Mouse (Mus musculus) left cerebral cortex, postnatal 14 days (tissue): ENCODE data around the gene Zdhhc1. TPM values are rescaled to one million over a fixed set of nuclear protein-coding genes. Genes with fewer than 3 reads are reported as not detected.

Experiments
- DNase-seq, 2 experiments: peaks; one replicate each; pipeline ENCODE4 v3.0.0; 2021 to 2022; ENCODE audit warnings: low spot score in 2 of 2, mixed read lengths in 1 of 2
- intact Hi-C: fragments of 180-260 bp; cut with DNase I; formaldehyde crosslinking; loops from one replicate; pipeline ENCODE4 v1.15.1; 2025
- total RNA-seq, 2 experiments: library from RNA; stranded (reverse); gene quantifications; 2 replicates each; pipeline ENCODE4 v1.2.3; 2021

The Zdhhc1 gene
- total RNA-seq, 2 experiments from 2014 or later: 26.8 to 27.5 TPM

DNA sequence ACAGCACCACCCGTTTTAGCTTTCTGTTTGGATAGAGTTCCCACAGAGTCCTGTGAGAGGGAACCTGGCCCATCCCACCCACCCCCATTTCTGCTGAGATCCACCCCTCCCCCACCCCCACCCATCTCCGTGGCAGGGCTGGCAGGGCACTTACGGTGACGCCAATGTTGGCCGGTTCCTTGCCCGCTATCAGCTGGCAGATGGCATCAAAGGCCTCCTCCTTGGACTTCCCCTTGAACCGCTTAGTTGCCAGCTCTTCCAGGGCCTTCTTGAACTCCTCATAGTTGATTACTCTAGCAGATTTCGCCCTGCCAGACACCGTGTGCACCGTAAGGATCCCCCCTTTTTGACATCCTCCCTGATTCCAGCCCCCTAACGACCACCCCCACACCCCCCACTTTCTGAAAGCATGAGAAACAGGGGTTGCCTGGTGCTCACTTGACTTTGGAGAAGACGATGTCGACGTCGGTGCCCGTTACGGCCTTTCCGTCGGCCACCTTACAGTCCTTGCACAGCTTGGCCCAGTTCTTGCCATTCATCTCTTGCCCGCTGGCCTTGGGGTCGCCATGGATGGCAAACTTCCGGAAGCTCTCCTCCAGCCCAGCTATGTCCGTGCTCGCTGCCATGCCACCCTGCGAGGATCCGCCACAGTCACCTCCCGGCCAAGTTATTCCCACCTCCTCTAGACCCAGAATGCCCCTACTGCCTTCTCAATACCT is 28.5 kb downstream of the Zdhhc1 start:
- intact Hi-C loops: no loop called here
- no peak for DNase-seq

DNA sequence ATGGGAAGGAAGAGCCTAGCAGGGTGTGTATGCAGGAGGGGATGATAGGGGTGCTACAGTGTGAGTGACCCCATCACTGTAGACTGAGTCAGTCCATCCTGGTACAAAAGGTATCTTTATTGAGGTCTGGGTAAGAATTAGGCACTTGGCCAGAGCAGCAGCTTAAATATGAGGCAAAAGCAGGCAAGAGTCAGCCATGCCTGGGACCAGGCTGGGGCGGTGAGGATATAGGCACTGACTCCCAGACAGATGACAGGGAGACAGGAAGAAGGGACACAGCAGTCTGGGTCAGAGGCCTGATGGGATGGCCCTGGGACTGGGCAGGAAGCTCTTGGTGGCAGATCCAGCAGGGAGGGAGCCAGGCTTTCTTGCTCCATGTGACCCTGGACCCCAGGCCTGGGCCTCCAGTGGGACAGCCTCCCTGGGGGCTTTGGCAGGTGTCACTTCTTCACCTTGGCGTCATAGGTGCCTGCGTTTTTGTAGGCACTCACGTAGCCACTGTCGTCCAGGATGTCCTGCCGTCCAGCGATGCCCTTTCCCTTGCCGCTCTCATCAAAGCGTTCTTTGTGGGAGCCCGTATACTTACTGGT is 29.2 kb downstream of the Zdhhc1 start:
- DNase-seq: no peak
- intact Hi-C loops: no loop called here

DNA sequence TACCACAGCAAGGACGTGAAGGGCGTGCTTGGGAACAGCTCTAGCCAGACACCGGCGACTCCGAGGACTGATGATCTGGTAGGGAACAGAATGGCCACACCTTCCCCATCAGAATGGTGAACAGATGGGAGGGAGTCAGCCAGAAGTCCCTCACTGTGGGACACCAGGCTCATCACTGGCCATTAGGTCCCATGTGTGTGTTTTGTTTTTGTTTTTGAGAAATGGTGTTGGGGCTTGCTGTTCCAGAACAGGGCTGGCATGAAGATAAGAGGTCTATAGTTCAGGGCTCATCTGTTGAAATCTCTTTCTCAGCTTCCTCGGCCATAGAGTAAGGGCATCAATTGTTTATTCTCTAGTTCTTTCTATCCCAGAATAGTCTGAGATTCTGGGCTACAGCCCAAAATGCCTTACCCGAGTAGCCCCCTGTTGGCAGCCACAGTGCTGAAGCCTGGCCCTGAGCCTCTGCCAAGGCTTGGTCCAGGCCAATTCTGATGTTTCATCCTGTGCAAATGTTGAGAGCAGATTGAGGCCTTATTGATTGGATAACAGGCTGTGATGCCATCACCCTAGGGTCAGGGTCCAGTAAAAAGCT is 29.9 kb downstream of the Zdhhc1 start:
- DNase-seq: peak; percentile 57 to 64
- intact Hi-C loops: no loop called here

DNA sequence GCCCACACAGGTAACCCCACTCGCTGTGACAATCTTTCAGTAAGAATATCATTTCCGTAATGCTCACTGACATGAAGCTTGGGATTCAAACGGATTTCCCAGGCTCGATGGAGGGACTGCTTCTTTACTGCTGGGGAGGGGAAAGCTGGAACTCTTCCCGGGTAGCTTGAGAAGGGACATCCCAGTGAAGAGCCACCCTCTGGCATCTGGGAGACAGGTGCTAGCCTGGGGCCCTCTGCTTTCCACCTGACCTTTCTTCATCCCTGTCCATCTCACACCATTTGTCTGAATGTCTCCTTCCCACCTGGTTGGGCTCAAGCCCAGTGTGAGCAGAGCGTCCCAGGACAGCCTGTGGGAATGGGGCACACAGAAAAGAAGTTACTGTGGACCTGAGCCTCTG is 30.5 kb downstream of the Zdhhc1 start:
- intact Hi-C loops: no loop called here
- DNase-seq: no peak

DNA sequence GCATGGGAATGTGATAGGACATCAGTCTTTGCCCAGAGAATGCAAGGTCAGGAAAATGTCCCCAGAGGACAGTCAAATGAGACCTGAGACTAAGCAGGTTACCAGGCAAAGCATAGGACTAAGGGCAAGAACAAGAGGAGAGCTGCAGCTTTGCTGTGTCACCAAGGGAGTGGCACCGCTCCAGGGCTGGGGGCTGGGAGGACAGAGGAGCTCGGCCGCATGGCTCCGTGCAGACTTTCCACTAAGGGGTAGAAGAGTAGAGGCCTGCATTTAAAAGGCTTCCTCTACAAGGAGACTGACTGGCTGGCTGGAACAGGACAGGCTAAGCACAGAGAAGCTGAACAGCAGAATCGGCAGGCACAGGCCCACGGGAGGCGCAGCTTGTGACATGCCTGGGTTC is 32.1 kb downstream of the Zdhhc1 start:
- intact Hi-C loops: no loop called here
- DNase-seq: no peak

DNA sequence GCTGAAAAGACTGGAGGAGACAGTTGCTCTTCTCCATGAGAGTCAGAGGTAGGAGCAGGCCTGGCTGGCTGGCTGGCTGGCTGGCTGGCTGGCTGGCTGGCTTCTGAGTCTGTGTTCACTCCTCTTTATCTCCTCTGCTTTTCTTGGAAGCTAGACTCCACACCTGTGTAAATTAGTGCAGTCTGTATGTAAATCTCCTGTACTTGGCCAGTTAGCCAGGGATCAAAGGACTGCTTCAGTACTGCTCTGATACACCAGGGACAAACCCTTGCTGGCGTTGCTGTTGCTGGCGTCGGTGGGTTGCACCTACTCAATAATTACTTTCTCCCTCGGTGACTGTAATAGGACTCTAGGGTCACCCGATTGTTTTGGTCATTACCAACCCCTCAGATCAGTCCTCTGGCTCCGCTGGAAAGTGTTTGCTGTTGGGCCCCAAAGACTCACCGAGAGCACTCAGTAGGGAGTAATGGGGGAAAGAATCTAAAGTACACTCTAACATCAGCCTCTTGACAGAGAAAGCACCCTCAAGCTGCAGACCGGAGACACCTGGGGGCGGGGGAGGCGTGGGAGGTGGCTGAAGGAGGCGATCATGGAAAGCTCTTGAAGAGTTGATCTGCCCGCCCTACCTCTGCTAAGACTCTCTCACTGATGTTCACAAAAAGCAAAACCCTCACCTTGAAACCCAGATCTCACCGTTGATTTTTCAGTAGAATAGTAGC is 35.5 kb downstream of the Zdhhc1 start:
- intact Hi-C loops: no loop called here
- DNase-seq: no peak

DNA sequence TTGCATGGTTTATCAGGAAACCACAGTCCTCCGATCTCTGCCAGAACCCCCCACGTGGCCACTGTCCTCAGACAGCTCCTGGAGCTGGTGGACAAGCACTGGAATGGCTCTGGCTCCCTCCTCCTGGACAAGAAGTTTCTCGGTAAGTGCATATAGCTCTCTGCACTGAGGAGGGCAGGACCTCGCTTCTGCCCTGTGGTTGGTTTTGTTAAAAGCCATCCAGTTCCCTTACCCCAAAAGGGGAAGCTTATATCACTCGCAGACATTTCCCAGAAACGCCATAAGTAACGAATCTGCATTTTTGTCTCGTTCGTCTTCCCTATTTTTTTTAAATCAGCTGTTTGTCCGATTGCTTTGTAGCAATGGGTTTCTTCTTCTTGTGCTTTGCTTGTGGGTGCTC is 41.5 kb downstream of the Zdhhc1 start:
- intact Hi-C loops: no loop called here

DNA sequence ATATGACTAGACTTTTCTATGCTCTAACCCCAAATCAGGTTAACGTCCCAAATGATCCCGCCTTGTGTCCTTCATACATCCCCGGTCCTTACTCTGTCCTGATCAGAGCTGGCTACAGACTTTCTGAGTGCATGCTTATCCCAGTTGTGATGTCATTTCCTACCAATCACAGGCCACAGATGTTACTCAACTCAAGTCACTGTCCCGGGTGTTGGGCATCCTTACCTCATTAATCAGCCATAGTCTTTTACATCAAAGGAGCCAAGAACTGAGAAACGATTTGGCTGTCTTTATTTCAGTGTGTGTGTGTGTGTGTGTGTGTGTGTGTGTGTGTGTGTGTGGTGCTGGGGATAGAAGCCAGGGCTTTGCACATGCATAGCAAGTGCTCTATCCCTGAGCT is 42.6 kb downstream of the Zdhhc1 start:
- DNase-seq: no peak
- intact Hi-C loops: no loop called here

More for the DNA sequence above, 41.5 kb downstream of the Zdhhc1 start:
- no peak for DNase-seq

DNA sequence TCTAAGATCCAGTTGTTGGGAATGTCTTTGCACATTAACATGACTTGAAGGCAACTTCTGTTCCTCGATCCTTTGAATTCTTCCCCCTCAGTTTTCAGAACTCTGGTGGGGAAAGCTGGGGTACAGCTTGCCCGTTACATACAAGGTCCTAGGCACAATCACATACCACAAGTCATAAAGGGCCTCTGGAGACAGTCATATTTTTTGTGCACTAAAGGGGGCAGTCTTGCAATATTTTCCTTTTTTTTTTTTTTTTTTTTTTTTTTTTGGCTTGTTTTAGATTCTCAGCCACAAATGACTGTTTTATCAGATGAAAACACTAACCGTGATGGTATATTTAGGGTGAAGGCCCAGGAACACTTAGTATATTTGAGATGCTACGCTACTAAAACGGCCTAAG is 43.4 kb downstream of the Zdhhc1 start:
- intact Hi-C loops: no loop called here
- DNase-seq: no peak

DNA sequence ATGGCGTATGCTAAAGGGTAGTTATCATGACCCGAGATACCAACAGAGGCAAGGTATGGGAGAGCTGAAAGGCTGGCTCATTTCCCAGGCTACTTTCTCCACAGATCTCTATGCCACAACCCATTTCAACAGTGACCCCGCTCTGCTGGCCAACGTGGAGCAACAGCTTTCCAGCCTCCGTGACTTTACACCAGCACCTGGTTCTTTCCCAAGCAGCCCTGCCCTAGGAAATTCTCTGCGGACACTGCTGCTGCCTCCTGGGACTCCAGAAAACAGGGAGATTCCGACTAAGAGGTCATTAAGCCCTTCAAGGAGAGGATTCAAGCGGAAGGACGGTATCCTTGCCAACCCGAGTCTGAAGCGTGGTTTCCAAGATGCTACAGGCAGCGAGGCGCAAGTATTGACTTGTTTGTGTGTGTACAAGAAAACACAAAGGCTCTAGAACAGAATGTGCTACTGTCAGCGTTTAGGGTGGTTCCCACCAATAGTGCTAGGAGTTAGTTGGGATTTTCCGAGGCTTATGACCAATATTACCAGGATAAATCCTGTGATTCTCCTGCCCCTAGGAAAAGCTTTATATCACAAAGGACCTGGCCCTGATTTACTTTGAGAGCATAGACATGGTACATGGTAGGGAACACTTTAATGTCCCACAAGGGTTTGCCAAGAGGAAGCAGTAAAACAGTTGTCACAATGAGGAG is 44.6 kb downstream of the Zdhhc1 start:
- DNase-seq: no peak
- intact Hi-C loops: no loop called here

DNA sequence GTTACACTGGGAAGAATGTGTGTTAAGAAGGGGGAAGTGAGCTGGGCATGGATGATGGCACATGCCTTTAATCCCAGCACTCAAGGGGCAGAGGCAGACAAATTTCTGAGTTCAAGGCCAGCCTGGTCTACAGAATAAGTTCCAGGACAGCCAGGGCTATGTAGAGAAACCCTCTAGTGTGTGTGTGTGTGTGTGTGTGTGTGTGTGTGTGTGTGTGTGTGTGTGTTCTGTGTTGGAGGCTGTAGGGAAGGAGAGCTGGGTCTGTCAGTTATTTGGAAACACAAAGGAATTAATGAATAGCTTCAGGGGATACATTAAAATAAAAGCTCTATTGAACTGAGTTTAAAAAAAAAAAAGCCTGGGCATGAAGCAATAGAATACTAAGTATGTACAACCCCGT is 45.7 kb downstream of the Zdhhc1 start:
- intact Hi-C loops: no loop called here
- DNase-seq: no peak

DNA sequence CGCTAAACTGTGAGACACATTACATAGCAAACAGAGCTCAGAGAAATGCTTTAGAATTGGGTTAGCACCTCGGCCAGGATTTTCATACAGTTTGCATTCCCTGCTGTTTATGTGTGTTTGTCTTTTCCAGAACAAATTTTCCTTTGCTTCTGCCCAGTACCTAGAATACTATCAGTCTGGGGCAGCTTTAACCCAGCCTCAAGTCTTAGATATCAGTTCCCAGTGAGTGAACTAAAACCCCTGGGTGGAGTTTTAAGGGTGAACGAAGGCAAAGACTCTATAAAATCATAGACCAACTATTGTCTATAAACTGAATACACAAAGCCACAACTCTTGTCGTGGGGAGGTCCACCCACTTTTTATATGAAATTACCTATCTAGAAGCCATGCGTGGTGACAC is 48.1 kb downstream of the Zdhhc1 start:
- intact Hi-C loops: no loop called here

DNA sequence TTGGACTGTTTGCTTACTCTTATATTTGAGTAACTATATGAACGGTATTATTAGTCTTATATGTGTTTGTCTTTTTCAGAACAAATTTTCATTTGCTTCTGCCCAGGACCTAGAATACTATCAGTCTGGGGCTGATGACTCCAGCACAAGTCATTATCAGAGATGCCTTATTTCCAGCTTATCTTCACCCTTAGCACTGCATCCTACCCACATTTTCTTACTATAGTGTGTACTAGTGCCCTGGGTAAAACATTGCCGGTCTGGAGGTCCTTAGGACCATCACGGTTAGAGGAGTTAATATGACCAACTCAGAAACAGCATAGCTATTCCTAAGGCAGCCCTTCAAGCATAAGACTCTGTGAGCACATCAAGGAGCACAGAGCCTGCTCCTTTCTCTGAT is 48.5 kb downstream of the Zdhhc1 start:
- no peak for DNase-seq
- intact Hi-C loops: no loop called here

More for the DNA sequence above, 48.1 kb downstream of the Zdhhc1 start:
- DNase-seq: no peak

DNA sequence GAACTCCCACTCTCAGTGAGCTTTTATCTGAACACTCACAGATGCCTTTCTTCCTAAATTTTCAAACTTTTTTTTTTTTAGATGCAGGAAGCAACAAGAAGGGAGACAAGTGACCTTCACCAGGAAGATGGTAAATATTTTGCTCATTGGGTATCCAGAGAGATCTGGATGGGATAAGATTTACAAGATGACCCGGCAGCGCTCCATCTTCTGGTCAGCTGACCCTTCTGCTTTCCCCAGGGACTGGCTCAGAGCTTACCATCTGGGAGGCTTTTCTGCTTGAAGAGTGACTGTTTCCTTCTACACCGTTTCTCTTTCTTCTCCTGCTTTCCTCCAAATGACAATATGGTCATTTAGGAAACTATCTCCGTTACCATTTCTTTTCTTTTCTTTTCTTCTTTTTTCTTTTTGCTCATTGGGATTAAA is 50.6 kb downstream of the Zdhhc1 start:
- DNase-seq: no peak
- intact Hi-C loops: no loop called here

DNA sequence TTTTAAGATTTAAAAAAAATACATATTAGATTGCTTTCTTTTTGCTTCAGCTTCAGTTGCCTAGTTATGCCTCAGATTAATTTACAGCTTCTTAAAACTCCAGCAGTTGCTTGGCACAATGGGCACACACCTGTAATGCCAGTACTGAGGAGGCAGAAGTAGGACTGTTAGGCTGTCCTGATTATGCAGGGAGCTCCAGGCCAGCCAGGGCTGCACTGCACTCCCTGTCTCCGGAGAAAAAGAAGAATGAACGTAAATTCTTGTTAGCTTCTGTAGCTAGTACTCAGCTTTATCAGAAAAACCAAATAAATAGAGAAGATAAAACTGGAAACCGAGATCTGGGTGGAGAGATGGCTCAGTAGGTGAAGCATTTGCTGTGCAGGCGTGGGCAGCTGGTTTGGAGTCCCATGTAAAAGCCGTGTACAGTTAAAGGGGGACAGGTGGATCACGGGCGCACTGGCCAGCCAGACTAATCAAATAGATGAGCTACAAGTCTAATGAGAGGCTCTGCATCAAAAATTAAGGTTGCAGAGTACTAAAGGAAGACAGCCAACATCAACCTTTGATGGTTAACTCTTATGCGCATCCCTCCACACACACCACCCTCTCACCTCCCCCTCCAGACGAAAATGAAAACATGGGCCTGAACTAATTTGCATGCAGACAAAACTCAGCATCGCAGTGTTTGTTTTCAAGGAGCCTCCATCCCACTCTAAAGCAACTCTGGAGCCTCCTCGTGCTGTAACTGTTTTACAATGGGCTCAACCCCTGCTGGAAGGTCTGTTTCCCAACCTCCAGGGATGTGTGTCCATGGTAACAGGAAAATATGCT is 51.2 kb downstream of the Zdhhc1 start:
- peak; percentile 38 to 55 for DNase-seq
- intact Hi-C loops: no loop called here

DNA sequence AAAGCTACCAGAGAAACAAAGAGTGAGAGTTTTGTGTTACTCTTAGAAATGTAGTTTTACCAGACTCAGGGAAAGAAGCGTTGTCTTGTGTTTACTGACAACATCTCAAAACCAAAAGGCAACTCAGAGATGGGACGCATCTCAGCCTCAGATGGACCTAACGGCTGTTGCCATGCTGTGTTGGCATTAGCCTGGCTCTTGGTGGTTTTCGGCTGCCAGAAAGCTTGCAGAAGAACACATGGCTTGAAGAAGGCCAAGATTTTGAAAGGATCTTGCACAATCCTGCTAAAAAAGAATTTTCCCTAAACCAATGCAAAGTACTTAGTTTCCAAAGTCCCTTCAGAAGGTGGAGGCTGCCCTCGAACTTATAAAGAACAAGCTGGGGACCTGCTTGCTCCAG is 54.0 kb downstream of the Zdhhc1 start:
- intact Hi-C loops: no loop called here
- DNase-seq: no peak

DNA sequence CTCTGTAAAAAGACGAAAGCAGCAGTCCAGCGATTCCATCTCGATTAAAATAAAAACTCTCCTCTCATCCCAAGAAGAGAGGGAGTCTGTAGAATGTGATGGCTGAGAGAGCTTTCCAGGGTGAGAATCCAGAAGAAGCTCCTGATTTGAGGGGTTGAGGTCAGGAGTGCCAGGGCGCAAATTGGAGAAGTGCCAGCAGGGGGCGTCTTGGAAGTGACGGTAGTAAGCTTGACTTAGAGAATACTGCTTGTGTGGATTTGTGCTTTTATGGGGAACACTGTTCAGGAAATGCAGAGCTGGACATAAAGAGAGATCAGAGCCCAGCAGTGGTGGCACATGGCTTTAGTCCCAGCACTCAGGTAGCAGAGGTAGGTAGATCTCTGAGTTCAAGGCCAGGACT is 55.3 kb downstream of the Zdhhc1 start:
- intact Hi-C loops: no loop called here
- DNase-seq: peak in 1 of 2 experiments; percentile 34

DNA sequence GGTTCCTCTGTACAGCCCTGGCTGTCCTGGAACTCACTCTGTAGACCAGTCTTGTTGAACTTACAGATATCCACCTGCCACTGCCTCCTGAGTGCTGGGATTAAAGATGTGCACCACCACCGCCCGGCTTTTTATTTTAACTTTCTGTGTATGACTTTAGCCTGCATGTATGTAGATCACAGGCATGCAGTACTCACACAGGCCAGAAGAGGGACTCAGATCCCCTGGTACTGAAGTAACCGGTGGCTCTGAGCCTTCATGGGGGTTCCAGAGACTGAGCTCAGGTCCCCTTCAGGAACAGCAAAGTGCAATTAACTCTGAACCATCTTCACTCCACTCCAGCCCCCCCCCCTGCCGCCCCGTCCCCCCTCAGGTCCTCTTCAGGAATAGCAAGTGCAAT is 57.8 kb downstream of the Zdhhc1 start:
- peak in 1 of 2 experiments; percentile 19 for DNase-seq

More for the DNA sequence above, 57.8 kb downstream of the Zdhhc1 start:
- intact Hi-C loops: no loop called here
